Mouse (Mus musculus) left cerebral cortex, adult 9 months (tissue): ENCODE results near the gene Ppif.

Experiments
- DNase-seq, 2 experiments: peaks; one replicate each; pipeline ENCODE4 v3.0.0; 2022; ENCODE audit warnings: low spot score in 2 of 2

The Ppif gene

GRCm38 (mm10) chr14:25736589-25736988 is 42.6 kb downstream of the Ppif start:
- peak; percentile 79 to 84 for DNase-seq

- DNase-seq = no peak
Observed at GRCm38 (mm10) chr14:25738591-25739001, 44.6 kb downstream of the Ppif start.

- DNase-seq = peak; percentile 78
Observed at GRCm38 (mm10) chr14:25739957-25740565, 46.1 kb downstream of the Ppif start.

- DNase-seq = no peak
Observed at GRCm38 (mm10) chr14:25741211-25741610, 47.3 kb downstream of the Ppif start.

- DNase-seq = no peak
Observed at GRCm38 (mm10) chr14:25741840-25742367, 48.0 kb downstream of the Ppif start.

GRCm38 (mm10) chr14:25742943-25743342 is 49.0 kb downstream of the Ppif start:
- no peak for DNase-seq

- DNase-seq = no peak
Observed at GRCm38 (mm10) chr14:25745365-25746184, 51.6 kb downstream of the Ppif start.

GRCm38 (mm10) chr14:25746371-25746770 is 52.4 kb downstream of the Ppif start:
- DNase-seq = no peak

GRCm38 (mm10) chr14:25746971-25747945 is 53.3 kb downstream of the Ppif start:
- DNase-seq = no peak

GRCm38 (mm10) chr14:25747996-25748756 is 54.2 kb downstream of the Ppif start:
- DNase-seq = no peak

- DNase-seq = no peak
Observed at GRCm38 (mm10) chr14:25749143-25749909, 55.4 kb downstream of the Ppif start.
